Mouse (Mus musculus) small intestine, adult 2 months (tissue): ENCODE results near the gene Unc5b.

ENCODE experiments used
- CTCF ChIP-seq: fragments of 200-500 bp; IDR thresholded peaks from 2 replicates; pipeline ENCODE4 v1.5.1; 2012; ENCODE audit warnings: low read depth, mild to moderate bottlenecking, control low read depth, inconsistent platforms, low read length, moderate library complexity, mixed read lengths; ENCODE audit not compliant: insufficient replicate concordance, insufficient read length; ENCODE audit errors: extremely low read depth
- POLR2A ChIP-seq: fragments of 200-500 bp; IDR thresholded peaks from 2 replicates; pipeline ENCODE4 v1.6.1; 2012; ENCODE audit warnings: low read depth, mild to moderate bottlenecking, control low read depth, inconsistent platforms, low read length, moderate library complexity

DNA sequence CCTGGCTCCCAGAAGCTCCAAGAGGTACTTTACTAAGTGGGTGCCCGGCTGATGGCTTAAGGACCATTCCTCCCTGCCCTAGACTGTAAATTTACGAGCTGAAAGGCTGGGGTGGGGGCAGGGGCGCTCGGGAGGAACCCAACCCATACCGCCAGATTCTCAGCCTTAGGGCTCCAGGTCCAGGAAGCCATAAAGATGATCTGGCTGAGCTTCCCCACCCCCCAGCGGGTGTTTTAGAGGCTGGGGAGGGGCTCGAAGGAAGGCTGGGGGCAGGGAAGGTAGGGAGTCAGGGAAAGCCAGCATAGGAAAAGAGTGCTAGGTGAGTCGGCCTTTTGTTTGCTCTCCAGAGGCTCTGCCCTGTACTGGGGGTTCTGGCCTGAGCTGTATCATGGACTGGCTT, 17.8 kb downstream of the Unc5b start:
- TF ChIP-seq POLR2A: no peak
- TF ChIP-seq CTCF: no peak
